ENCODE assay signal across 8 mouse cellular contexts in genomic region chr17:84877864-84878224, GRCm38 (mm10).
A peak's percentile ranks its signal among the peaks of the same experiment; 100 is the strongest.
DNase-seq lines count a peak whose midpoint lies in the region; ATAC-seq lines count a peak whose summit lies in the region.

No protein-coding gene starts in this region.

- peak overlapping the region; percentile 35 for H3K4me2 ChIP-seq in intestine, embryonic 15.5 days (replicated peaks)
- peak overlapping the region; percentile 39 for H3K4me2 ChIP-seq in midbrain, embryonic 13.5 days (replicated peaks)

- peak; percentile 64 for DNase-seq in layer of hippocampus, adult 11-12 months (ENCODE audit: low spot score)
- DNase-seq in layer of hippocampus, adult 9-10 months (ENCODE audit: low spot score) = no peak
- DNase-seq in embryo, embryonic 11 days = peak; percentile 79
- DNase-seq in gastrocnemius, postnatal 36 days = peak; percentile 55 to 60
- peak; percentile 82 for DNase-seq in limb, embryonic 10.5 days (ENCODE audit: low spot score)
- DNase-seq in spleen, adult 12 weeks (ENCODE audit: low spot score) = peak; percentile 64

- no peak overlapping the region for H3K27ac ChIP-seq in intestine, embryonic 15.5 days
- no peak overlapping the region for H3K27ac ChIP-seq in limb, embryonic 10.5 days
- no peak overlapping the region for H3K27ac ChIP-seq in midbrain, embryonic 13.5 days

- no peaks in the 10 kb centered on the region for H3K36me3 ChIP-seq in intestine, embryonic 15.5 days
- no peaks in the 10 kb centered on the region for H3K36me3 ChIP-seq in limb, embryonic 10.5 days
- no peaks in the 10 kb centered on the region for H3K36me3 ChIP-seq in midbrain, embryonic 13.5 days

- no peak overlapping the region for H3K9ac ChIP-seq in intestine, embryonic 15.5 days
- no peak overlapping the region for H3K9ac ChIP-seq in midbrain, embryonic 13.5 days (replicated peaks)

- WGBS in intestine, embryonic 15.5 days = 21% methylated on average over 10 of the region's 10 CpGs
- WGBS in limb, embryonic 10.5 days = 22% methylated on average over 10 of the region's 10 CpGs
- whole genome bisulfite sequencing in midbrain, embryonic 13.5 days = 20% methylated on average over 10 of the region's 10 CpGs

- H3K9me3 ChIP-seq in intestine, embryonic 15.5 days = no peaks in the 10 kb centered on the region
- H3K9me3 ChIP-seq in limb, embryonic 10.5 days (replicated peaks) = no peaks in the 10 kb centered on the region
- H3K9me3 ChIP-seq in midbrain, embryonic 13.5 days = no peaks in the 10 kb centered on the region

- H3K4me1 ChIP-seq in intestine, embryonic 15.5 days (replicated peaks) = no peaks in the 10 kb centered on the region
- H3K4me1 ChIP-seq in limb, embryonic 10.5 days = no peaks in the 10 kb centered on the region
- H3K4me1 ChIP-seq in midbrain, embryonic 13.5 days (replicated peaks) = 0 out of 2 replicates have a peak, but pooled peaks cover 2% of the 10 kb centered on the region

- H3K4me3 ChIP-seq in intestine, embryonic 15.5 days (replicated peaks) = 0 out of 2 replicates have a peak overlapping the region, but pooled peaks have one; percentile 4
- H3K4me3 ChIP-seq in limb, embryonic 10.5 days = no peak overlapping the region
- no peak overlapping the region for H3K4me3 ChIP-seq in midbrain, embryonic 13.5 days (replicated peaks)

- peak; percentile 17; the same call in 1 of the 2 replicates for ATAC-seq in intestine, embryonic 15.5 days
- peak; percentile 48; the same call in 1 of the 2 replicates for ATAC-seq in midbrain, embryonic 13.5 days

- intact Hi-C loops in gastrocnemius, postnatal 36 days (cut with DNase I) = loop anchor here (5.0 kb wide), 3 partner anchors 79 to 214 kb away; partner anchors contain the start of genes Camkmt, Ppm1b and Prepl

- H3K27me3 ChIP-seq in intestine, embryonic 15.5 days (replicated peaks) = no peaks in the 10 kb centered on the region
- no peaks in the 10 kb centered on the region for H3K27me3 ChIP-seq in limb, embryonic 10.5 days (ENCODE audit: low read depth, poor library complexity, severe bottlenecking)
- H3K27me3 ChIP-seq in midbrain, embryonic 13.5 days = no peaks in the 10 kb centered on the region
